Mouse (Mus musculus) forebrain, embryonic 13.5 days (tissue): ENCODE results near the gene Golga2. TPM values are rescaled to one million over a fixed set of nuclear protein-coding genes. Genes with fewer than 3 reads are reported as not detected.
A peak's percentile ranks its signal among the peaks of the same experiment; 100 is the strongest.

Experiments used
- ATAC-seq: fragments of 200-750 bp; cut with Nextera tagmentation; 2 replicates; pipeline ENCODE4 v1.8.0; 2017
- H3K27ac ChIP-seq: fragments of 300-500 bp; sonication (generic); 2 replicates; pipeline ENCODE4 v1.5.1; 2015; ENCODE audit warnings: inconsistent platforms, mild to moderate bottlenecking, moderate library complexity
- H3K27me3 ChIP-seq: fragments of 300-500 bp; sonication (generic); 2 replicates; pipeline ENCODE4 v1.6.1; 2015; ENCODE audit warnings: mild to moderate bottlenecking, inconsistent platforms
- H3K36me3 ChIP-seq: fragments of 300-500 bp; sonication (generic); 2 replicates; pipeline ENCODE4 v1.6.1; 2015; ENCODE audit warnings: mild to moderate bottlenecking, inconsistent platforms; ENCODE audit not compliant: poor library complexity, severe bottlenecking
- H3K4me1 ChIP-seq: fragments of 300-500 bp; sonication (generic); 2 replicates; pipeline ENCODE4 v1.6.1; 2015; ENCODE audit warnings: inconsistent platforms
- H3K4me2 ChIP-seq: fragments of 300-500 bp; sonication (generic); 2 replicates; pipeline ENCODE4 v1.6.1; 2015; ENCODE audit warnings: inconsistent platforms, mild to moderate bottlenecking, moderate library complexity
- H3K4me3 ChIP-seq: fragments of 300-500 bp; sonication (generic); 2 replicates; pipeline ENCODE4 v1.5.1; 2015; ENCODE audit warnings: mild to moderate bottlenecking, inconsistent platforms
- H3K9ac ChIP-seq: fragments of 300-500 bp; sonication (generic); 2 replicates; pipeline ENCODE4 v1.6.1; 2015; ENCODE audit warnings: mild to moderate bottlenecking, inconsistent platforms
- H3K9me3 ChIP-seq: fragments of 300-500 bp; sonication (generic); replicated peaks from 2 replicates; pipeline ENCODE4 v1.6.1; 2016; ENCODE audit warnings: inconsistent platforms
- WGBS: fragments of 180-500 bp; shearing (Covaris S2); methylation state at CpG from one replicate; pipeline ENCODE4 v1.1.7; 2015; 5-methylcytosine and 5-hydroxymethylcytosine counted together
- microRNA-seq: library from miRNA; unstranded; fragments of <30 nt; microRNA quantifications from one replicate; pipeline ENCODE4, GENCODE M21; 2016
- polyA plus RNA-seq: library from polyadenylated mRNA; unstranded; fragments of >200 nt; fragmentation: Nextera tagmentation; extraction: Ambion mirVana; gene quantifications from 2 replicates; pipeline ENCODE4 v1.2.1, GENCODE M21; 2015

The Golga2 gene
- polyA plus RNA-seq, 1 experiment from 2014 or later = 20.5 TPM

- peak overlapping the region; percentile 94 for H3K4me2 ChIP-seq
- ATAC-seq = no peak
- 0 out of 2 replicates have a peak, but pooled peaks cover 7% of the 10 kb centered on the region for H3K27me3 ChIP-seq
- no peaks in the 10 kb centered on the region for H3K36me3 ChIP-seq
- peaks cover 27% of the 10 kb centered on the region for H3K4me1 ChIP-seq
- WGBS = 59% methylated on average over 9 of the region's 9 CpGs
- peak overlapping the region; percentile 83 for H3K9ac ChIP-seq
- H3K27ac ChIP-seq = peak overlapping the region; percentile 54
- peak overlapping the region; percentile 63 for H3K4me3 ChIP-seq
- no peaks in the 10 kb centered on the region for H3K9me3 ChIP-seq
Observed at GRCm38 (mm10) chr2:32351471-32351961, 64.3 kb downstream of the Golga2 start.

DNA sequence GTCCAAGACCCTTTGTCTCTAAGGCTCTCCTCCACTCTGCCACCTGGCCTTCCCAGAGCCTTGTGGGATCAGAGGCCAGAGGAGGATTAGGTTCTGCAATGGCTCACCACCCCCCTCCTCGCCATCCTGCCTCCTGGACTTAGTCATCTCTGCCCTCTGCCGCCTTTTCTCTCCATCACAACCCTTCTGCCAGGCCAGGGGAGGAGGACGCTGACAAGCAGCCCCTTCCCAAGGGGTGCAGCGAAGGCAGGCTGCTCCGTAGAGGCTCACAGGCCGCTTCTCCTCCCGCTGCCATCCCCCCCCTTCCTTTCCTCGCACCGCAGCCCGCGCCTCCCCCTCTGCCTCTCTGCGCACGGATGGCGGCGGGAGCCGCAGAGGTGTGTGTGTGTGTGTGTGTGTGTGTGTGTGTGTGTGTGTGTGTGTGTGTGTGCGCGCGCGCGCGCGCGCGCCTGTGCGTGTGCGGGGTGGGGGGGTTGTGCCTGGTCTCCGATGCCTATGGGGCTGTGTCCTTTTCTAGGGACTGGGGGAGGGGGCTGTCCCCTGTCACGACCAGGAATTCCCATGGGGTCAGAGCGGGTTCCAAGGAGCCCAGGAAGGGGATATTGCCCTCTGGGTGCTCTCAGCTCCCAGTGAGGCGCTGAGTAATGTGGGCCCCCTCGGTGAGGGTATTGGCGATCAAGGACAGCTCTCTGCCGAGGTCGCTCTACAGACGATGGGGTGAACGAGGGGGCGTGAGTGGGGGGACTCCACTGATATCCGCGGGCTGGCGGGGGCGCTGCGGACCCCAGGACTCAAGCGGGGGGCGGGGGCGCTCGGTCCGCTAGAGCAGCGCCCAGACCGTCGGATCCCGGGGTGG lies 65.2 kb downstream of the Golga2 start, which contains the start of gene Ciz1:
Gene Ciz1, plus strand, starts transcription at position 177 of the 856 bp plus-strand sequence.
- Histone ChIP-seq H3K27ac (peak within 1 kb of the TSS; percentile 81), H3K4me3 (peak within 1 kb of the TSS; percentile 63), H3K4me2 (peak within 1 kb of the TSS; percentile 94), H3K9me3 (no peaks in the 10 kb centered on the region), H3K4me1 (peaks cover 27% of the 10 kb centered on the region), H3K27me3 (0 out of 2 replicates have a peak, but pooled peaks cover 7% of the 10 kb centered on the region), H3K9ac (peak within 1 kb of the TSS; percentile 83), H3K36me3 (no peaks in the 10 kb centered on the region)
- peak; percentile 71 for ATAC-seq
- under 1% methylated on average over 29 of the region's 52 CpGs for WGBS

DNA sequence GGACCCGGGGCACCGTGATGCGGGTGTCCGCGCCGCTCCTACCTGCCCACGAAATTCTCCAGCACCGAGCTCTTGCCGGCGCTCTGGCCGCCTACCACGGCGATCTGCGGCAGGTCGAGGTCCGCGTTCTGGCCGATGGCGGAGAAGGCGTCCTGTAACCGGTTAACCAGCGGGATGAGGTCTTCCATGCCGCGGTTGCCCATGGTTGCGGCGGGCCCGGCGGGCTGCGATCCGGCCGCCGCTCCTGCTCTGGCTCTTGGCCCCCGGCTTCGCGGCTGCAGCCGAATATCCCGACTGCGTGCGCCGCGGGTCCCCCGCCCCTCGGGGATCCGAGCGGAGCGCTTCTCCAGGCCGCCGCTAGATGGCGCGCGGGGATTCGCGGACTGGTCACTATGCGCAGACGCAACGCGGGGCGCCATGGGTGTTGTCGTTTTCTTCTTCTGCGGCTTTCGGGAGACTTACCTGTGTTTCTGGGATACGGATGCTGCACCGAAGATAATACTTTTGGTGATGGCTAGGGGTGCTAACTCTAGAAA lies 65.9 kb downstream of the Golga2 start, which contains the start of gene Dnm1:
Gene Dnm1, minus strand, starts transcription at position 332 of the 536 bp plus-strand sequence.
- WGBS = 1% methylated on average over 63 of the region's 63 CpGs
- ATAC-seq = peak; percentile 74
- Histone ChIP-seq H3K4me3 (peak within 1 kb of the TSS; percentile 63), H3K4me2 (peak within 1 kb of the TSS; percentile 94), H3K36me3 (no peaks in the 10 kb centered on the region), H3K9ac (peak within 1 kb of the TSS; percentile 83), H3K27me3 (peaks cover 7% of the 10 kb centered on the region; the same call in 1 of the 2 replicates), H3K9me3 (no peaks in the 10 kb centered on the region), H3K27ac (peak within 1 kb of the TSS; percentile 81), H3K4me1 (peaks cover 27% of the 10 kb centered on the region)

- Histone ChIP-seq H3K27me3 (peaks cover 7% of the 10 kb centered on the region; the same call in 1 of the 2 replicates), H3K27ac (no peak overlapping the region), H3K4me1 (peaks cover 27% of the 10 kb centered on the region), H3K4me2 (no peak overlapping the region; the same call in 1 of the 2 replicates), H3K9ac (no peak overlapping the region), H3K9me3 (no peaks in the 10 kb centered on the region), H3K4me3 (no peak overlapping the region), H3K36me3 (no peaks in the 10 kb centered on the region)
- ATAC-seq = no peak
- WGBS = 80% methylated on average over 6 of the region's 6 CpGs
Observed at GRCm38 (mm10) chr2:32353836-32354235, 66.7 kb downstream of the Golga2 start.

- Histone ChIP-seq H3K9ac (no peak overlapping the region), H3K27ac (no peak overlapping the region), H3K4me3 (no peak overlapping the region), H3K4me2 (no peak overlapping the region), H3K4me1 (peaks cover 27% of the 10 kb centered on the region), H3K36me3 (no peaks in the 10 kb centered on the region), H3K9me3 (no peaks in the 10 kb centered on the region), H3K27me3 (peaks cover 7% of the 10 kb centered on the region; the same call in 1 of the 2 replicates)
- WGBS = 93% methylated on average over 3 of the region's 3 CpGs
- ATAC-seq = no peak
Observed at GRCm38 (mm10) chr2:32354336-32354895, 67.2 kb downstream of the Golga2 start.

DNA sequence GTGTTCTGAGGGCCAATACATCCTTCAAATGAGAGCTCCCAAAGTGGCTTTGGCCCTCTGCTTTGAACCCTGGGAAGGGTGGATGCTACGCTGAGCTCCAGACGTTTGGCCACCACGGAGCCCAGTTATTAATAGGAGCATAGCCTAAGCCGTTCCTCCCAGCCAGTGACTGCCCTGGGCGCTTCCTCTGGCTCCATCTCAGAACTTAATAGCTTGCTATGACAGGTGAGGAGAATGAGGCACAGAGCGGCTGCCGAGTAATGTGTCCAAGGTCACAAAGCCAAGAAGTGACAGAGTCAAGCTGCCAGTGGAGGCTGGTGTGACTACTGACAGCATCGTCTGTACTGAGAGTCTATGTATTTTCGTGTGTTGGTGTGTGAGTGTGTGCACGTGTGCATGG lies 69.0 kb downstream of the Golga2 start:
- Histone ChIP-seq H3K27ac (no peak overlapping the region), H3K36me3 (no peaks in the 10 kb centered on the region), H3K27me3 (peaks cover 3% of the 10 kb centered on the region; the same call in 1 of the 2 replicates), H3K9ac (no peak overlapping the region), H3K4me2 (no peak overlapping the region), H3K9me3 (no peaks in the 10 kb centered on the region), H3K4me1 (peaks cover 25% of the 10 kb centered on the region), H3K4me3 (no peak overlapping the region)
- 84% methylated on average over 10 of the region's 10 CpGs for WGBS
- no peak for ATAC-seq

Small RNA genes lying within 50 kb of the gene (microRNA-seq; reads per million reads assigned to microRNA genes)
- gene Gm23363 (not detected), gene Mir199b (57.9 reads per million, percentile 43 among the genes with 10 or more reads in this experiment)

Other genes starting within 250 kb of the Golga2 start
- 0.36 and 0.73 TPM in 2 replicates for gene Fam78a, start 202.5 kb upstream of the Golga2 start, polyA plus RNA-seq
- 10.3 and 11.9 TPM in 2 replicates for gene Plpp7, start 191.9 kb upstream of the Golga2 start, polyA plus RNA-seq
- 53.0 and 57.4 TPM in 2 replicates for gene Prrc2b, start 136.3 kb upstream of the Golga2 start, polyA plus RNA-seq
- gene Pomt1, start 50.8 kb upstream of the Golga2 start, polyA plus RNA-seq = 23.7 and 27.0 TPM in 2 replicates
- 76.9 and 89.3 TPM in 2 replicates for gene Uck1, start 27.2 kb upstream of the Golga2 start, polyA plus RNA-seq
- 466 and 470 TPM in 2 replicates for gene Swi5, start 691 bp downstream of the Golga2 start, polyA plus RNA-seq
- gene Ciz1, start 64.9 kb downstream of the Golga2 start, polyA plus RNA-seq = 49.0 and 52.4 TPM in 2 replicates
- gene Dnm1, start 66.0 kb downstream of the Golga2 start, polyA plus RNA-seq = 13.7 and 20.2 TPM in 2 replicates
- gene 1110008P14Rik, start 94.6 kb downstream of the Golga2 start, polyA plus RNA-seq = 59.6 and 60.4 TPM in 2 replicates
- gene Lcn2, start 100.9 kb downstream of the Golga2 start, polyA plus RNA-seq = 0.20 TPM in 1 of 2 replicates, not detected in the other
- 28.5 and 30.1 TPM in 2 replicates for gene Ptges2, start 108.5 kb downstream of the Golga2 start, polyA plus RNA-seq
- gene Naif1, start 163.1 kb downstream of the Golga2 start, polyA plus RNA-seq = 5.4 and 5.6 TPM in 2 replicates
- 37.4 and 42.4 TPM in 2 replicates for gene Slc25a25, start 164.1 kb downstream of the Golga2 start, polyA plus RNA-seq
- 4.5 and 5.2 TPM in 2 replicates for gene Fam102a, start 247.9 kb downstream of the Golga2 start, polyA plus RNA-seq